Mouse (Mus musculus) intestine, embryonic 16.5 days (tissue): ENCODE data around the gene Pskh1. TPM values are rescaled to one million over a fixed set of nuclear protein-coding genes. Genes with fewer than 3 reads are reported as not detected.

Experiments
- ATAC-seq: fragments of 200-750 bp; cut with Nextera tagmentation; 2 replicates; pipeline ENCODE4 v1.8.0; 2017; ENCODE audit warnings: moderate TSS enrichment, moderate library complexity
- H3K27ac ChIP-seq: fragments of 300-500 bp; sonication (generic); 2 replicates; pipeline ENCODE4 v1.5.1; 2014; ENCODE audit warnings: mild to moderate bottlenecking, low read length
- H3K27me3 ChIP-seq: fragments of 300-500 bp; sonication (generic); replicated peaks from 2 replicates; pipeline ENCODE4 v1.6.1; 2014; ENCODE audit warnings: low read length, control low read depth, mixed read lengths; ENCODE audit not compliant: control insufficient read depth, insufficient read depth
- H3K36me3 ChIP-seq: fragments of 300-500 bp; sonication (generic); 2 replicates; pipeline ENCODE4 v1.6.1; 2014; ENCODE audit warnings: low read length, control low read depth; ENCODE audit not compliant: control insufficient read depth, insufficient read depth
- H3K4me1 ChIP-seq: fragments of 300-500 bp; sonication (generic); 2 replicates; pipeline ENCODE4 v1.6.1; 2014; ENCODE audit warnings: low read length, control low read depth, mixed read lengths; ENCODE audit not compliant: control insufficient read depth, insufficient read depth
- H3K4me2 ChIP-seq: fragments of 300-500 bp; sonication (generic); 2 replicates; pipeline ENCODE4 v1.6.1; 2014; ENCODE audit warnings: low read depth, low read length, control low read depth
- H3K4me3 ChIP-seq: fragments of 300-500 bp; sonication (generic); 2 replicates; pipeline ENCODE4 v1.5.1; 2014; ENCODE audit warnings: mild to moderate bottlenecking, low read length
- H3K9ac ChIP-seq: fragments of 300-500 bp; sonication (generic); 2 replicates; pipeline ENCODE4 v1.6.1; 2014; ENCODE audit warnings: low read depth, low read length
- H3K9me3 ChIP-seq: fragments of 300-500 bp; sonication (generic); 2 replicates; pipeline ENCODE4 v1.6.1; 2016; ENCODE audit warnings: low read length, control low read depth; ENCODE audit not compliant: control insufficient read depth
- WGBS: fragments of 180-500 bp; shearing (Covaris S2); extraction: QIAGEN DNeasy Blood & Tissue Kit; methylation state at CpG from one replicate; pipeline ENCODE4 v1.1.7; 2014; 5-methylcytosine and 5-hydroxymethylcytosine counted together
- microRNA-seq: library from miRNA; unstranded; fragments of <30 nt; microRNA quantifications from one replicate; pipeline ENCODE4, GENCODE M21; 2016
- polyA plus RNA-seq: library from polyadenylated mRNA; unstranded; fragments of >200 nt; fragmentation: Nextera tagmentation; extraction: Ambion mirVana; gene quantifications from 2 replicates; pipeline ENCODE4 v1.2.1, GENCODE M21; 2015

Gene Pskh1
- polyA plus RNA-seq, 1 experiment from 2014 or later, result 26.6 TPM

GRCm38 (mm10) chr8:105981146-105981545 lies 80.9 kb downstream of the Pskh1 start:
- H3K4me1 ChIP-seq, result no peaks in the 10 kb centered on the region
- H3K4me2 ChIP-seq, result no peak overlapping the region
- no peaks in the 10 kb centered on the region for H3K27me3 ChIP-seq
- no peak overlapping the region for H3K27ac ChIP-seq
- H3K4me3 ChIP-seq, result no peak overlapping the region
- no peaks in the 10 kb centered on the region for H3K36me3 ChIP-seq
- H3K9ac ChIP-seq, result no peak overlapping the region
- H3K9me3 ChIP-seq, result no peaks in the 10 kb centered on the region
- no peak for ATAC-seq
- 82% methylated on average over 1 of the region's 1 CpGs for WGBS

Small RNA genes lying within 50 kb of the gene (microRNA-seq; reads per million reads assigned to microRNA genes)
- not detected for gene Mir7074

Other genes with a start within 250 kb of the Pskh1 start
- 0.64 and 0.79 TPM in 2 replicates for gene Carmil2, start 214.2 kb upstream of the Pskh1 start, polyA plus RNA-seq
- 53.0 and 55.0 TPM in 2 replicates for gene Acd, start 199.3 kb upstream of the Pskh1 start, polyA plus RNA-seq
- 12.0 and 12.6 TPM in 2 replicates for gene Pard6a, start 199.3 kb upstream of the Pskh1 start, polyA plus RNA-seq
- not detected in 2 replicates for gene 4933405L10Rik, start 192.8 kb upstream of the Pskh1 start, polyA plus RNA-seq
- 11.2 and 13.6 TPM in 2 replicates for gene Enkd1, start 192.2 kb upstream of the Pskh1 start, polyA plus RNA-seq
- gene Gfod2, start 141.8 kb upstream of the Pskh1 start, polyA plus RNA-seq, result 8.7 and 10.9 TPM in 2 replicates
- gene Ranbp10, start 73.1 kb upstream of the Pskh1 start, polyA plus RNA-seq, result 7.1 and 8.2 TPM in 2 replicates
- gene Tsnaxip1, start 72.7 kb upstream of the Pskh1 start, polyA plus RNA-seq, result not detected in 2 replicates
- gene Cenpt, start 47.2 kb upstream of the Pskh1 start, polyA plus RNA-seq, result 25.5 and 28.9 TPM in 2 replicates
- gene Thap11, start 45.3 kb upstream of the Pskh1 start, polyA plus RNA-seq, result 49.4 and 49.6 TPM in 2 replicates
- gene Nutf2, start 39.9 kb upstream of the Pskh1 start, polyA plus RNA-seq, result 165 and 207 TPM in 2 replicates
- 31.6 and 34.9 TPM in 2 replicates for gene Edc4, start 19.6 kb upstream of the Pskh1 start, polyA plus RNA-seq
- gene Nrn1l, start 6.9 kb upstream of the Pskh1 start, polyA plus RNA-seq, result 0.29 and 0.33 TPM in 2 replicates
- 3.1 and 6.2 TPM in 2 replicates for gene Ctrl, start 33.4 kb downstream of the Pskh1 start, polyA plus RNA-seq
- gene Psmb10, start 38.0 kb downstream of the Pskh1 start, polyA plus RNA-seq, result 115 and 116 TPM in 2 replicates
- gene Lcat, start 42.9 kb downstream of the Pskh1 start, polyA plus RNA-seq, result 1.7 and 2.8 TPM in 2 replicates
- gene Slc12a4, start 65.7 kb downstream of the Pskh1 start, polyA plus RNA-seq, result 19.4 and 21.8 TPM in 2 replicates
- gene Dpep3, start 79.0 kb downstream of the Pskh1 start, polyA plus RNA-seq, result not detected in 2 replicates
- gene Dus2, start 90.9 kb downstream of the Pskh1 start, polyA plus RNA-seq, result 17.2 and 17.6 TPM in 2 replicates
- gene Dpep2nb, start 105.5 kb downstream of the Pskh1 start, polyA plus RNA-seq, result 0.12 TPM in 1 of 2 replicates, not detected in the other
- gene Ddx28, start 111.4 kb downstream of the Pskh1 start, polyA plus RNA-seq, result 13.7 and 15.1 TPM in 2 replicates
- gene Nfatc3, start 158.4 kb downstream of the Pskh1 start, polyA plus RNA-seq, result 4.0 and 4.5 TPM in 2 replicates
- 35.7 and 38.9 TPM in 2 replicates for gene Esrp2, start 236.5 kb downstream of the Pskh1 start, polyA plus RNA-seq
- gene Pla2g15, start 250.0 kb downstream of the Pskh1 start, polyA plus RNA-seq, result 10.1 and 10.7 TPM in 2 replicates